Mouse (Mus musculus) small intestine, adult 2 months (tissue): ENCODE measurements around the gene Nicn1. TPM values are rescaled to one million over a fixed set of nuclear protein-coding genes. Genes with fewer than 3 reads are reported as not detected.
"Not testable (repeated sequence)": the region's sequence is repeated elsewhere in the genome, so short reads cannot be mapped to it uniquely, and the experiment has no call there.

Experiments used
- H3K27ac ChIP-seq: fragments of 200-500 bp; 2 replicates; pipeline ENCODE4 v1.5.1; 2012; ENCODE audit warnings: low read depth, low read length, control low read depth, inconsistent platforms; ENCODE audit not compliant: insufficient read depth
- H3K27me3 ChIP-seq: fragments of 200-500 bp; 2 replicates; pipeline ENCODE4 v1.6.1; 2012; ENCODE audit warnings: mild to moderate bottlenecking, moderate library complexity, low read length, inconsistent platforms; ENCODE audit not compliant: control insufficient read depth, insufficient read depth
- H3K36me3 ChIP-seq: fragments of 200-500 bp; 2 replicates; pipeline ENCODE4 v1.6.1; 2012; ENCODE audit warnings: mild to moderate bottlenecking, low read length, control low read depth, inconsistent platforms; ENCODE audit not compliant: control insufficient read depth, insufficient read depth
- H3K4me1 ChIP-seq: fragments of 200-500 bp; 2 replicates; pipeline ENCODE4 v1.6.1; 2012; ENCODE audit warnings: low read length, inconsistent platforms, mixed read lengths; ENCODE audit not compliant: control insufficient read depth, insufficient read depth, insufficient read length
- H3K4me3 ChIP-seq: fragments of 200-500 bp; 2 replicates; pipeline ENCODE4 v1.5.1; 2012; ENCODE audit warnings: low read depth, mild to moderate bottlenecking, control low read depth, inconsistent platforms, low read length, moderate library complexity
- CTCF ChIP-seq: fragments of 200-500 bp; IDR thresholded peaks from 2 replicates; pipeline ENCODE4 v1.5.1; 2012; ENCODE audit warnings: low read depth, mild to moderate bottlenecking, control low read depth, inconsistent platforms, low read length, moderate library complexity, mixed read lengths; ENCODE audit not compliant: insufficient replicate concordance, insufficient read length; ENCODE audit errors: extremely low read depth
- POLR2A ChIP-seq: fragments of 200-500 bp; IDR thresholded peaks from 2 replicates; pipeline ENCODE4 v1.6.1; 2012; ENCODE audit warnings: low read depth, mild to moderate bottlenecking, control low read depth, inconsistent platforms, low read length, moderate library complexity
- WGBS: fragments of 180-500 bp; shearing (Covaris S2); methylation state at CpG from one replicate; pipeline ENCODE4 v1.1.7; 2018; 5-methylcytosine and 5-hydroxymethylcytosine counted together
- polyA plus RNA-seq: library from polyadenylated mRNA; depleted of rRNA; stranded (reverse); fragments of >200 nt; gene quantifications from 2 replicates; pipeline ENCODE4 v1.2.3, GENCODE M21; 2012

Nicn1 gene
- polyA plus RNA-seq, 1 experiment: 3.9 TPM

- H3K36me3 ChIP-seq: no peaks in the 10 kb centered on the region
- no peak overlapping the region for H3K4me3 ChIP-seq
- peaks cover 2% of the 10 kb centered on the region; the same call in 1 of the 2 replicates for H3K4me1 ChIP-seq
- no peaks in the 10 kb centered on the region for H3K27me3 ChIP-seq
- 23% methylated on average over 8 of the region's 8 CpGs for WGBS
- H3K27ac ChIP-seq: peak overlapping the region; percentile 40
- TF ChIP-seq CTCF: no peak
- TF ChIP-seq POLR2A: no peak
Observed at GRCm38 (mm10) chr9:108280071-108280828, 10.0 kb upstream of the Nicn1 start.

- TF ChIP-seq CTCF (no peak), POLR2A (no peak)
- Histone ChIP-seq H3K4me1 (no peaks in the 10 kb centered on the region), H3K27ac (no peak overlapping the region), H3K4me3 (no peak overlapping the region), H3K36me3 (no peaks in the 10 kb centered on the region), H3K27me3 (no peaks in the 10 kb centered on the region)
- 4% methylated on average over 6 of the region's 6 CpGs for WGBS
Observed at GRCm38 (mm10) chr9:108284410-108284809, 5.8 kb upstream of the Nicn1 start.

- H3K36me3 ChIP-seq, H3K4me1 ChIP-seq, H3K4me3 ChIP-seq, H3K27me3 ChIP-seq, H3K27ac ChIP-seq: not testable (repeated sequence)
- 58% methylated on average over 6 of the region's 6 CpGs for WGBS
Observed at GRCm38 (mm10) chr9:108287526-108288238, 2.5 kb upstream of the Nicn1 start.

- Histone ChIP-seq H3K36me3 (no peaks in the 10 kb centered on the region), H3K27ac (no peak overlapping the region), H3K27me3 (no peaks in the 10 kb centered on the region), H3K4me1 (peaks cover 3% of the 10 kb centered on the region; the same call in 1 of the 2 replicates), H3K4me3 (no peak overlapping the region)
- TF ChIP-seq CTCF (no peak), POLR2A (no peak)
- WGBS: 52% methylated on average over 2 of the region's 2 CpGs
Observed at GRCm38 (mm10) chr9:108289347-108289746, 882 bp upstream of the Nicn1 start.

GRCm38 (mm10) chr9:108290773-108291172 is 544 bp downstream of the Nicn1 start:
- no peak overlapping the region; the same call in 1 of the 2 replicates for H3K27ac ChIP-seq
- H3K36me3 ChIP-seq: no peaks in the 10 kb centered on the region
- no peak for TF ChIP-seq POLR2A
- no peak for TF ChIP-seq CTCF
- peaks cover 3% of the 10 kb centered on the region; the same call in 1 of the 2 replicates for H3K4me1 ChIP-seq
- H3K4me3 ChIP-seq: peak overlapping the region; percentile 83
- WGBS: 21% methylated on average over 6 of the region's 6 CpGs
- H3K27me3 ChIP-seq: no peaks in the 10 kb centered on the region

- Histone ChIP-seq H3K36me3 (peaks cover 4% of the 10 kb centered on the region; the same call in 1 of the 2 replicates), H3K4me3 (no peak within 1 kb of the TSS), H3K27me3 (no peaks in the 10 kb centered on the region), H3K27ac (no peak within 1 kb of the TSS), H3K4me1 (0 out of 2 replicates have a peak, but pooled peaks cover 2% of the 10 kb centered on the region)
- TF ChIP-seq POLR2A (no peak), CTCF (no peak)
- 30% methylated on average over 18 of the region's 18 CpGs for WGBS
Observed at GRCm38 (mm10) chr9:108296453-108297355, 6.5 kb downstream of the Nicn1 start, which contains the start of gene Amt. Amt (plus strand) TSS chr9:108296853.
